ENCODE assay signal across 11 mouse cellular contexts in genomic region chr1:186460742-186461141, GRCm38 (mm10).
DNase-seq lines count a peak whose midpoint lies in the region; ATAC-seq and TF ChIP-seq lines count a peak whose summit lies in the region.
"Had no signal": no experiment of that assay in that cellular context is flagged by ENCODE, and none has a peak within 500 bp of the region (broad histone marks: within the 10 kb centered on the region; RNA-seq: fewer than 3 reads in every experiment).

No protein-coding gene starts in this region.

- no peaks in the 10 kb centered on the region for H3K9me3 ChIP-seq in lung, embryonic 16.5 days (ENCODE audit: control insufficient read depth, low read length)

- TF ChIP-seq CTCF in cerebellum, adult 2 months (IDR thresholded peaks at IDR 0.05; ENCODE audit: borderline replicate concordance, insufficient read depth, low read depth, low read length), result no peak

- 24% methylated on average over 10 of the region's 10 CpGs for WGBS in cerebellum, adult 2 months
- 65% methylated on average over 10 of the region's 10 CpGs for WGBS in lung, embryonic 16.5 days

- peaks cover 4% of the 10 kb centered on the region; the same call in 1 of the 2 replicates for H3K4me1 ChIP-seq in cerebellum, adult 2 months (ENCODE audit: control insufficient read depth, insufficient read depth, low read length)
- peaks cover 7% of the 10 kb centered on the region; the same call in 1 of the 2 replicates for H3K4me1 ChIP-seq in lung, embryonic 16.5 days (replicated peaks; ENCODE audit: control insufficient read depth, insufficient read depth, low read length)

- no peak overlapping the region for H3K9ac ChIP-seq in lung, embryonic 16.5 days (ENCODE audit: low read length)

- no peak for TF ChIP-seq POLR2A in cerebellum, adult 2 months (IDR thresholded peaks at IDR 0.05; ENCODE audit: borderline replicate concordance, insufficient read depth, low read length)

- ATAC-seq in lung, embryonic 16.5 days (ENCODE audit: low read depth), result peak; percentile 51; the same call in 1 of the 2 replicates

- H3K36me3 ChIP-seq in lung, embryonic 16.5 days (ENCODE audit: control insufficient read depth, insufficient read depth, low read length), result no peaks in the 10 kb centered on the region

- intact Hi-C loops in gastrocnemius, postnatal 14 days (cut with DNase I; ENCODE audit: low total_unique reads), result no loop called here

- H3K4me3 ChIP-seq in cerebellum, adult 2 months (replicated peaks; ENCODE audit: insufficient read depth, low read depth, low read length), result no peak overlapping the region
- no peak overlapping the region for H3K4me3 ChIP-seq in lung, embryonic 16.5 days (ENCODE audit: low read length)

- H3K27me3 ChIP-seq in cerebellum, adult 2 months (ENCODE audit: control insufficient read depth, insufficient read depth, low read length), result no peaks in the 10 kb centered on the region; the same call in 1 of the 2 replicates
- H3K27me3 ChIP-seq in lung, embryonic 16.5 days (ENCODE audit: control insufficient read depth, insufficient read depth, low read depth, low read length), result no peaks in the 10 kb centered on the region

- DNase-seq in cerebellum, adult 2 months, result peak; percentile 29 to 57
- no peak for DNase-seq in cerebellum, adult 11-12 months
- DNase-seq in lung, postnatal 36 days, result no peak
- peak; percentile 58 for DNase-seq in gastrocnemius, postnatal 14 days
- DNase-seq in retina, embryonic 14.5 days (ENCODE audit: low spot score), result peak; percentile 36
- DNase-seq in frontal cortex, postnatal 36 days (ENCODE audit: low spot score in 2 of 2), result no peak
- no peak for DNase-seq in right cerebral cortex, postnatal 25 days
- DNase-seq: kidney, postnatal 4 days; left cerebral cortex, postnatal 4 days; thymus, postnatal 4 days had no signal

- no peak overlapping the region for H3K4me2 ChIP-seq in lung, embryonic 16.5 days (ENCODE audit: low read depth, low read length)

- H3K27ac ChIP-seq in cerebellum, adult 2 months (ENCODE audit: insufficient read depth, low read length), result no peak overlapping the region
- no peak overlapping the region for H3K27ac ChIP-seq in lung, embryonic 16.5 days (ENCODE audit: low read length)

Comparison
In these comparisons a context has a peak if more than half of its experiments do, and no peak if none do; other contexts are left out.
1. DNase-seq: peak in cerebellum, adult 2 months (2 of 2), gastrocnemius, postnatal 14 days (single experiment) and retina, embryonic 14.5 days (single experiment); none in cerebellum, adult 11-12 months (single experiment), lung, postnatal 36 days (single experiment), frontal cortex, postnatal 36 days (0 of 2) and right cerebral cortex, postnatal 25 days (single experiment).